Mouse (Mus musculus) kidney, adult 2 months (tissue): ENCODE results near the gene Gnl1.

Experiments
- CTCF ChIP-seq: fragments of 200-500 bp; conservative IDR thresholded peaks from 2 replicates; pipeline ENCODE4 v1.5.1; 2011; ENCODE audit warnings: low read depth, mild to moderate bottlenecking, control low read depth, low read length, moderate library complexity, mixed read lengths; ENCODE audit not compliant: insufficient read depth, insufficient read length
- POLR2A ChIP-seq: fragments of 200-500 bp; IDR thresholded peaks from one replicate; pipeline ENCODE4 v1.6.1; 2011; ENCODE audit warnings: low read depth, low read length, control low read depth

DNA sequence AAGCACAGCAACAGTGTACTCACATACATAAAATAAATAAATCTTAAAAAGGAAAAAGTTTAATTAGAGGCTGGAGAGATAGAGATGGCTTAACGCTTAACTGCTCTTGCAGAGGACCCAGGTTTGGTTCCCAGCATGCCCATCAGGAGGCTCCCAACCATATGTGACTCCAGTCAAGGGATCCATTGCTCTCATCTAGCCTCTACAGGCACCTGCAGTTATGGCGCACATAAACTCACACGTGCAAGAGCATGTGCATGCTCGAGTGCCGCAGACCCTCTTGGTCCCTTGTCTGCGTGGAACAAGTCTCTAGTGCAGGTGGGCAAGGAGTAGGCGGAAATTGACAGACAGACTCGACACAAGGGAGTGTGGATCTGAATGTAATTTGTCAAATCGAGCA lies 42.4 kb downstream of the Gnl1 start:
- no peak for TF ChIP-seq CTCF
- TF ChIP-seq POLR2A = no peak
